Mouse (Mus musculus) ES-Bruce4 (cell line): ENCODE results near the gene Serinc3.

ENCODE experiments used
- CTCF ChIP-seq: IDR thresholded peaks from one replicate; pipeline ENCODE4 v1.8.1; 2011; ENCODE audit warnings: low read depth, low read length
- EP300 ChIP-seq: IDR thresholded peaks from 2 replicates; pipeline ENCODE4 v1.6.1; 2011; ENCODE audit warnings: low read depth, low read length; ENCODE audit not compliant: insufficient read depth

GRCm38 (mm10) chr2:163620451-163620850 lies 24.5 kb downstream of the Serinc3 start:
- TF ChIP-seq CTCF: no peak
- no peak for TF ChIP-seq EP300
